Mouse (Mus musculus) adrenal gland (tissue): ENCODE measurements around the gene Cbx5.

Source experiments
- intact Hi-C: fragments of 180-260 bp; cut with DNase I; formaldehyde crosslinking; loops from one replicate; pipeline ENCODE4 v1.15.1; 2025

Cbx5 gene

DNA sequence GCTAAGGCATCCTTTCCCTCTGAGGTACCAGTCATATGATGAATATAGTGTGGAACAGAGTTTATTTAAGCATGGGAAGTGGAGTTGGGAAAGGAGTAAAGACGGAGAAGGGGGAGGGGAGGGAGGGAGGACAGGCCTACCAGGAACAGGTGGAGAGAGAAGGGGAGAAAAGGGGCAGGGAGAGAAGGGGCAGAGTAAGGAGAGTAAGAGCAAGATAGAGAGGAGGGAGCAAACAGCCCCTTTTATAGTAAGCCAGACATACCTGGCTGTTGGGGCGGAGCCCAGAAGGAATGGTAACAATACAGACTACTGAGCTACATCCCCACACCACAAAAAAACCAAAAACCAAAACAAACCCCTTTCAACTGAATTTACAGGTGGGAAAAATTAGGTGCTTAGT is 23.6 kb downstream of the Cbx5 start:
- intact Hi-C loops: no loop called here

DNA sequence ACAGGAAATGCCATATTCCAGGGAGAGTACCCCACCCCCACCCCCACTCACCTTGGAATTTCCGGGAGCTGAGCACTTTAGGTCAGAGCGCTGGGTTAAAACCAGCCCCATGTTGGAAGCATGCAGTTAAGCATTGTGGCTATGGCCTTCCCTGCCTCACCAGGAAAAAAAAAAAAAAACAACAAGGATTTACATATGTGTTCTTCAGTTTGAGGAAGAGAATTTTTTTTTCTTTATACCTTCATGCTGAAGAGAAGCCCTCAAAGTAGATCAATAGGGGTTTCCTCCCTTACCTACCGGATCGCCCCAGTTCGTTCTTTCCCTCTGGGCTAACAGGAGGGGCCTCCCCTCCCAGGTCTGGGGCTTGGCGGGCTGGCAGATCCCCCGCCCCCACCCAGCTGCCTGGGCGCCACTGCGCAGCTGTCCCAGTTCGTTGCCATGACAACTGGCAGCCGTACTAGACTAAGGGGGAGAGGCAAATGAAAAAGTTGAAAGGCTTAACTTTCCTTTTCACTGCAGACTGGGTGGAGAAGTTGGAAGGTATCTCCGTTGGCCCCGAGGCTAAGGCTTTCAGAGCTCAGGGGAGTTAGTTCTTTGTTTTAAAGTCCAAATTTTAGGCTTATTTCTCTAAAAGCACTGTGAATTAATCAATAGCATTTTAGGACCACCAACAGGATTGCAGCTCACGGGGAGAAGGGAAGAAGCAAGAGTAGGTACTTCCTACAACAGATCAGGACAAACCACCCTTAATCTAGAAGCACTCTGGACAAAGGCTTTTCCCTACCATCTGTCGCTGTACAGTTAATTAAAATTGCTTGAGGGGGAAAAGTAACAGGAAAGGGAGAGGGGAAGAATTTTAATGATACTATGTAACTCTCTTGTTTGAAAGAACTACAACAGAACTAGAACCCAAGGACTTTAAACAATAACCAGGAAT is 24.4 kb downstream of the Cbx5 start:
- intact Hi-C loops: no loop called here

DNA sequence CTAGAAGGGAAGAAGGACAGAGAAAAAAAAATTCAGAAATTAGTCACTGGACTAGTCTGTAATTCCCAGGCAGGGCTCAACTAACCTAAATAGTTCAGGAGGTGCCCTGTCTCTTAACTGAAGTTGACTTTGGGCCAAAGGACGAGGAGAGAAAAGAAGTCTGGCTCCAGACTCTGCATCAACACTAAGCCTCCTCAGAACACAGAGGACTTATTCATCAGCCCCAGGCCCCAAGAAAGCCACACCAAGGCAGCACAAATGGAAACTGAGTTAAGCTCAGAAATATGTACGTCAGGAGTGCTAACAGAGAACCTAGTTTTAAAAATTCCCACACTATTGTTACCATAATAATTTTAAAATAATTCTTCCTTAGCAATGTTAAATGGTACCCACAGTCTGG is 25.5 kb downstream of the Cbx5 start:
- intact Hi-C loops: no loop called here

DNA sequence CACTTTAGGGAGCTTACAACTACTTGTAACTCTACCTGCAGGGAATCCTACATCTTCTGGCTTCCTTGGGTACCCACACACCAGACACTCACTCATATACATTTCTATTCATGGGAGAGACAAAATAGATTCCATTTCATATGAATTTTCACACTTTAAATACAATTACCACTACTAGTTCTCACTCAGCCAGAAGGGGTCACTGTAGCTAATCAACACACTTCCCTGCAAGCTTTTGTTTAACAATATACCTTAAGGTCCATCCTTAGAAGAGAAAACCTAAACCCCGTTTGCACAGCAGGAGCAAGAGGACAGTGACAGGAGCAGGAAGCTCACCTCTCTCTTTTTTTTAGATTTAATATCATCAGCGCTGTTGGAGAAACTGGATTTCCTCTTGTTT is 34.5 kb downstream of the Cbx5 start:
- intact Hi-C loops: no loop called here

DNA sequence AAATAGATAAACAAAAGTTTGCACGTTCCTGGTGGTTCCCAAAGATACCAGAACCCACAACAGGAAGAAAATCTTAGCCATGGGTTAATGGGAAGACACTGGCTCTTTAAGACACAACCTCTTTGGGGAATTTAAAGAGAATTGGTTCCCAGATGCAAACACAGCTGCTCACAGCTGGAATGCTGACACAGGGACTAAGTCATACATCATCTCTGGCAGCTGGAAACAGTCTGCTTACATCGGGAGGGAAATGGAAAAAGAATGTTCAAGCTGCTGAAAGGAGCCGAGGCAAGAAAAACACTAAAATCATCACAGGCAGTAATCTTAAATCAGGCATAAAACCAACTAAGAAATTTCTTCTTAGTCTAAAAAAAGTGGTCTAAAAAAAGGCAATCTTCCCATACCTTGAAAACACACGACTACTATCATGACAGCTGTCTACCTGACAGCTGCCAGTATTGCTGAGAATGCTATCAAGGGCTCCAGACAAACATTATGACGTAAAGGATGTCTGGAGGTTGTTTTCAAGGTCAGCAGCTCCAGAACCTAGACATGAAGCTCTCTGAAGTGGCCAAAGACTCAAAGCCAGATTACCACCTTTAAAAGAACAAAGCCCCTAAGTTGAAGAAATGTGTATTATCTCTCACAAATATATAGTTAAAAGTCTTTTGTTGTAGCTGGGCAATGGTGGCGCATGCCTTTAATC is 37.4 kb downstream of the Cbx5 start:
- intact Hi-C loops: no loop called here

DNA sequence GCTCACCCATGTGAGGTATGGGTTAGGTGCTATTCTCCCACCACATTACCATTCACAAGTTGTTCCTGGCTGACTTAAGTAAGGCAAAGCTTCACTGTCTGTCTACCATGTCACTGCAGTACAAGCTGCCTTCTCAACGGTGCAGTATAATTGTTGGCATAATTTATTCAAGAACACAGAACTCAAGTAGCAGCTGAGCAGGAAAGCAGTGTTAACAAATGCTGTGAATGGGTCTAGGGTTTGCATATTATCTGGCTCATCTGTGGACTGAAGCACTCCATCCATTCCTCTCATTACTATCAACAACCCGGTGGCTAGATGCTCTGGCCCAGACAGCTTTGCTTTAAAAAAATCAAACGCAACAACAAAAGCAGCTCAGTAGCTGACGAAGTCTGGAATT is 41.8 kb downstream of the Cbx5 start:
- intact Hi-C loops: no loop called here

DNA sequence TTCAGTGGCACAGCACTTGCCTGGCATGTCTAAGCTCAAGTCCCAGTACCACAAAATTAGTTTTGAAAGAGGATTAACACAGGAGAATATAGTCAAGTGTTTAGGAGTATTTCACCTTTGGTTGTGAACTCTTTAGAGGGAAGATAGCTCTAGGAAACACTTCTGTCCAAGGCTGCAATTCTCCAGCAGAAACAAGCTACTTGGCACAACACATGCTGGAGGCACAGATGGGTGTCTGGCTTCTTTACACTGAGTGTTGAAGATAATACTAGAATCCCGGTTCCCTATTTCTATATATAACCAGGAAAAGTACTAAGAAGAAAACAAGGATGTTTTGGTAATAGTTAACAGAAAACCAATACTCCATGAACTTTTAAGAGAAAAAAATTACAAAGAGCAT is 42.8 kb downstream of the Cbx5 start:
- intact Hi-C loops: no loop called here

DNA sequence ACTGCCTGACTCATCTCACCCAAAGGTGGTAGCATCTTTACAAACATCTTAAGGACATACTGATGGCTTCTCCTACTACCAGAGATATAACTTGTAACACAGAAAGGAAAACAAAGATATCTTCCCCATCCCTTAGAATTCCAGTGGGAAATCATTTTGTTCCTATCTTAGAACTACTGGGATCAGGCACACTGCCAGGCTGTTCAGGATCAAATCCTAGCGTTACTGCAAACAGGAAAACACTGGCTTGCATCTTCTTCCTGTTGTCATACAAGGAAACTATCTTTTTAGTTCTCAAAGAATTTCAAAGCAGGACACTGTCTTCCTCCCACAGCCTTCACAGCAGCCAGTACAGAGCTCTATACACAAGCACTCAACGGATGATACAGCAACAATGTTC is 46.0 kb downstream of the Cbx5 start:
- intact Hi-C loops: no loop called here

DNA sequence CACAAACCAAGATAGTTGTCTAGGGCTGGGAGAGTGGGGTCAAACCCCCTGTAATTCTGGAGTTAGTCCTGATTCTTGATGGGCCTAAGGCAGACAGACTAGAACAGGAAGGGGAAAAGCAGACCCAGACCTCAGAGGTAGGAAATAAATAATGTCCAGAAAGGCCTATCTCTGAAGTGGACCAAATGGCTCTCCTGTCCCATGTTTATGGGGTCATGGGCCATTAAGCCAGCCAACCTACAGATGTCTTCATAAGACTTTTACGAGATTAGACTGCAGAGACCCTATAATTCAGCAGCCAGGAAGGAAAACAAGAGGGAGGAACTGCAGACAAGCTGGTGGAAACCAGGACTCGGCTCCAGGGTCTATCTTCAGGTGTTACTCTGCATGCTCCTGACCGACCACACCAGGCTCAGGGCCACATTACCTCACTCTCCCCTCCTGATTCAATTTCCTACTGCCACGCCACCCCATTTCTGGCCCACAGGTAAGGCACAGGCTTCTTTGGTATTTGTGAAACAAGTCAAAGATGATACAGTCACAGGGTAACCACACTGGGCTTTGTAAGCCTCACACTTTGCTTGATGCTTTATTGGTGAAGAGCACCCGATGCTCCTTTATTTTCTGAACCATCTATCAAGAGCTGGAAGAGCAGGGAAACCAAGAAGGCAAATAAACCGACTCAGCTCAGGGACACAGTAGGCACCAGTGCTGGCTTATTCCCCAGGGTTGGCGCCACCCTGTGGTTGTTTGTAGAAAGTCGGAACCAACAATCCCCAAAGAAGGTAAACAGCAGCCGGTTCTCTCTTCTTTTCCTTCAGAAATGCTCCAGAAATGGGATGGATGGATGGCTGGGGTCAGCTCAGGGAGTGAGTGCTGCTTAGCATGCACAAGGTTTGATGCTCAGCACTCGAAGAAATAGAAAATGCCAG is 48.8 kb downstream of the Cbx5 start:
- intact Hi-C loops: no loop called here

DNA sequence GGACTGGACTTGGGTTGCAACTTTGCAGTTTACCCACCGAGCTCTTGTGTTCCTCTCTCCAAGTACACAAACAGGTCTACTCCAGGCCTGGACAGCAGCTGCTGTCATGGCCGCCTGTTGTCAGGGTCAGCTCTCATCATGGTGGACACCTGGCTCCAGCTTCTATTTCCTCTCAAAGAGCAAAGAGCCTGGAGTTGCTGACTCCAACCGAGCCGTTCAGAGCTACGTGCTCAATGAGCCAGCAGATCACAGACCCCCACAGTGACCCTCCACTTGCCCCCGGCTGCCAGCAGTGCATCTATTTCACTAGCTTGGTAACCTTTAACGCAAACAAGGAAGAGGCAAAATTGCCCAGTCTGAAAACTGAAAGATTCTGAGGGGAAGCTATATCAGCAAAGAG is 49.5 kb downstream of the Cbx5 start:
- intact Hi-C loops: no loop called here

DNA sequence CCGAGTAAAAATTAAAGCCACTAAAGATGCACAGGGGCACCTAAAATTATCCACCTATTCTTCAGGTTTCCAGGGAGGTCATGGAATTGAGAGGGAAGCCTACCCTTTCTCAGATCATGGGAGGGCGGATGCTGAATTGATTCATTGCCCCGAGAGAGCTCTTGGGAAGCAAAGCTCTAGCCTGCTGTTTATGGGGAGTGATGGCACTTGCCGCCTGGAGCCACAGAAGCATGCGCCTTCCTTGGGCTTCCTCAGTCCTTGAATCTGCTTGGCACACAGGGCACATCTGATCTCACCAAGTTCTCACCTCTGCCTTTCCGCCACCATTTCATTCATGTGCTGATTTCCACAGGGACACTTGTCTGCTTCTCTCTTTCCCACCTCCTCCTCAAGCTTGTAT is 51.8 kb downstream of the Cbx5 start:
- intact Hi-C loops: loop anchor here (5.0 kb wide), 1 partner anchor 119 kb away; no protein-coding TSS in a partner anchor

DNA sequence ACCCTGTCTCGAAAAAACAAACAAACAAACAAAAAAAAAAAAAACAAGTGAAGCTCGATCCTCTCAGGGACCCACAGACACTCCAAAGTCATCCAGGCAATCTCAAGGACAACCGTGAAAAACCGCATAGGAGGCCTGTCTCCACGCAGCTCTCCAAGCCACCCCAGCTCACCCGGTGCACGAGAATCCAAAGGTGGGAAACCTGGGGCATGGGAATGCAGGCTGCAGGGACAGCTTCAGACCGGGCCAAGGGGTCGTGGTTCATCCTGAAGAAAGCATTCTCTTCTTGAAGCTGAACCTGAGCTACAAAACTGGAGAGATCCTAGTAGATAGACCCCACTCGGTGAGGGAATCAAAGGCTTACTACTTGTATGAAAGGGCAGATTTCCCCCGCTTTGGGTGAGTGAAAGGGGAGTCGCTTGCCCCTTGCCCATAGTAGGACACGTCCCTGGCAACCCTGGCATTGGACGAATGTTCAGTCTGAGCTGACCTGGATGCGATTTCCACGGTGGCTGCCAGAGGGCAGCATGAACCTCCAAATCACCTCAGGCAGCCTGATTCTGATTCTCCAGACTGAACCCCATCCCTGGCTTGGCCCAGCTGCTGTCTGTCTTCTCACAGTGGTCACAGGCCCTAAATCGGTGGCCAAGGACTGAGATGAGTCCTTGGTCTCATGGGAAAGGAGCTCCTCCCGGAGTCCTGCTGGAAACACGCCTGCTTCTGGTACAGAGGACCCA is 54.0 kb downstream of the Cbx5 start:
- intact Hi-C loops: loop anchor here (5.0 kb wide), 1 partner anchor 122 kb away; no protein-coding TSS in a partner anchor

DNA sequence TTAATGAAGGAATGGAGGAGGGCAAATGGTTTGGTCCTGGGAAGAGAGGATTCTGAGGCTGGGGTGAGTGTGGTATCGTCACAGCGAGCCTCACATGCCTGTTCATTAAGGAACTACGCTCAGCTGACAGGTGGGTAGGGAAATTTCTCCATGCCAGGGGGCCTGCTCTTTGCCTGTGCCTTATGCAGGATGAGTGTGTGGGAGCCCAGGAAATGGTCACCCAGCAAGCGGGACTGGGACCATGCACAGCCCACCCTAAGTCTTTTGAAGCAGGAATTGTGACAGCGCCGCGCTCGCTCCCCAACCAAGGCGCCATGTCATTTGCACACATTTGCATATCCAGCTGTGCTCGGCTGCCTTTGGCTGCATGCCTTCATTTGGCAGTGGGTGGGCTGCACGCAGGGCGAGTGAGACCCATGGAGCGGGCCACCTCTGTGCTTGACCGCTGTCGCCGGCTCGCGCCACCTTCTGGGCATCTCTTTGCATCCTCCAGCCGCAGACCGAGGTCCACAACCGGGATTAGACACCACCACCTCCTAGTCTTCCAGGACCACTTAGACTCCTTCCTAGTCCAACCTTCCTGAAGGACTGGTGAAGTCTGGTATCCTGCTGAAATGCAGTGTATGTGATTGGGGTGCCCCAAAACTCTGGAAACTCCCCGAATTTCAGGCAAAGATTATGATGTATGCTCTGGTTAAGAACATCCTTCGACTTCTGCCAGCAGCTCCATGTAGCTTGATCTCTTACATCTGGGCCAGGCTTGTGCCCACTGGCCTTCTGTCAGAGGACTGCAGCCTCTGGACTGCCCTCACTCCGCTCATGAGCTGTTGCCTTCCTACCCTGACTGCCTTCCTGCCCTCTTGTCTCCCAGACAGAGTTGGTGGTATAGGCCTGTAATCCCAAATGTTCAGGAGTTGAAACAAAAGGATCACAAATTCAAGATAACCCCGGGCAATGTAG is 55.7 kb downstream of the Cbx5 start:
- intact Hi-C loops: no loop called here

DNA sequence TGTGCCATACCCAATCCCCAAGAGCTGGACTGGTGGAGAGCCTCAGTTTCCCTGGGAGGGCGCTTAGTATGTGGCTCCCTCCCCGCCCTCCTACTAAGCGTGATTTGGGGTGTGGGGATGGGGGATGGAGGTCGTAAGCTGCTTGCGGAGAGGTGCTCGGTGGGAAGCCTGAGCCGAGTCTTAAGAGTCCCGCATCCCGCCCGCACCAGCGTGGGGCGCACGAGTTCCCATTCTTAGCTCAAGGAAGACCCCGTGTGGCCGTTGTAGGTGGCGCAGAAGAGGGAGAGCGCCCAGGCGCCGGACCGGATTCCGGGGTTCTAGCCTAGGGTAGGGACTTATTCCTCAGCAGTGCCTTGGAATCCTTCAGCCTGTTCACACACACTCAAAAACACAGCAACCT is 56.5 kb downstream of the Cbx5 start:
- intact Hi-C loops: no loop called here

DNA sequence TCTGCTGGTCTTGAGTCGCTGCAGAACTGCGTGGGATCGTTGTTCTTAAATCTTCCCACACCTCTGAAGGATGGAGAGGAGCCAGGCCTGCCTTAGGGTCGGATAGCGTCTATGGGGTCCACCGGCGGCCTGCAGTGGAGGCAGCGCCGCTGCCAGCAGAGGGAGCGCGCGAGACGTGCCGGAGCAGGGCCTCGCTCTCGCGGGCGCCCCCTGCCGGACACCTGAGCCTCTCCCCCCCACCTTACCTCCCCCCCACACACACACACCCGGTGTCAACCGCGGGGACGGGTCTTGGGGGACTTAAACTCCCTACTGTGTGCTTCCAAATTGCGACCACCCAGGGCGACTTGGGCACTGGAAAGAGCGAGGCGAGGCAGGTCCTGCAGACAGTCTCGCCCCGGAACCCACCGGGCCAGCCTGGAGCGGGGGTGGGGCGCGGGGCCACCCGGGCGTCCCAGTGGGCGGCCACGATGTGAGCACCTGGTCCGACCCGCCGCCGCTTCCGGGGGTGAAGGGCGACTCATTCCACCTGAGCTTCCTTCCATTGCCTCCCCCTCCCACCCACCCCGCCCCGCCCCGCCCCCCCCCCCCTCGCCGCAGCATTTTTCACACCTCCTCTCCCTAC is 57.3 kb downstream of the Cbx5 start:
- intact Hi-C loops: no loop called here

DNA sequence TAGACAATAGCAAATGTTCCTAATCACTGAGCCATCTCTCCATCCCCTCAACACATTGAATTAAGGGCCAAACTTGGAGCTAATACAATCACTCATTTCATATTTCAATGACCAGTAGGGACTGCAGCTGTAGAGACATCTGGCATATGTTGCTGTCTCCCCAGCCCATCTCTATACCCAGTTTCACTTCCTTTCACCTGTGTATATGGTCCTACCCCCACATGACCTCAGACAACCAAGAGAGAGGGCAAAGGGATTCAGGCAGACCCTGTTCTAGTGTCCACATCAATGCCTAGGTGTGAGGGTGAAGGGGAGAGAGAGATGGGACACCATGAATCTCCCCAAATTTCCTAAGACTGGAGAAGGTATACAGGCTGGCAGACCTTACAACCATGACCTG is 59.2 kb downstream of the Cbx5 start:
- intact Hi-C loops: no loop called here

DNA sequence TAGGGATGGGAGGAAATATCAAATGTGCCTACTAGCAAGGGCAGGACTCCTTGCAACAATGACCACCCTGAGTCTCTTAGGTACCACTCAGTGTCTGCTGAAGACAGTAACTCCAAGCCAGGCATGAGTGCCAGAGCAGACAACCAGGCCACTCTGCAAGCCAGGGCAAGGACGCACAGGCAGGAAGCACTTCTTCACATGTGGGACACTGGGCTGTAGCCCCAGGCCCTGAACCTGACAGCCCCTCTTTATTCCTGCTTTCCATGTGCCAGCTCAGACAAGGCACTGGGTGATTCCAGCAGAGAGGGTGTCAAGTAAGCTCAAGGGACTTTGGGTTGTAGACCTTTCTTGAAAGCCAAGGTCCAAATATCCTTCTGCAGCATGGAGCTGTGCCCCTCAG is 60.8 kb downstream of the Cbx5 start:
- intact Hi-C loops: loop anchor here (5.0 kb wide), 2 partner anchors 211 to 416 kb away; partner anchors contain the start of genes Hoxc10 and Hoxc5

DNA sequence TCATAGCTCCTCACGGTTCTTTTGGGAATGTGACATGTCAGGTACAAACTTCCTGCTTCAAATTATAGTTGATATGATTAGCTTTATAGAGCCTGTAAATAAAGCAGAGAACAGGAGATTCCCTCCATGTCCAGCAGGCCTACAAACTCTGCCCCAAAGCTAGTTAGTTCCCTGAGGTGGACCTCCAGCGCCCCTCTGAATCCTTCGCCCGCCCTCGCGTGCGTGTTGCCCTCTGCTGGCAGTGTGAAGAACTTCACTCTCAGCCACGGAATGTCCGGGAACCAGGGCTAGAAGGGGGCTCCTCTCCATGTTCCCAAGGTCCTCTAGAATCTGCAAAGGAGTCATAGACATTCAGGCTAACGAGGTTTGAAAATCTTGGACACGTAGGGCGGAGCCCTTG is 61.5 kb downstream of the Cbx5 start:
- intact Hi-C loops: loop anchor here (5.0 kb wide), 2 partner anchors 211 to 416 kb away; partner anchors contain the start of genes Hoxc10 and Hoxc5

DNA sequence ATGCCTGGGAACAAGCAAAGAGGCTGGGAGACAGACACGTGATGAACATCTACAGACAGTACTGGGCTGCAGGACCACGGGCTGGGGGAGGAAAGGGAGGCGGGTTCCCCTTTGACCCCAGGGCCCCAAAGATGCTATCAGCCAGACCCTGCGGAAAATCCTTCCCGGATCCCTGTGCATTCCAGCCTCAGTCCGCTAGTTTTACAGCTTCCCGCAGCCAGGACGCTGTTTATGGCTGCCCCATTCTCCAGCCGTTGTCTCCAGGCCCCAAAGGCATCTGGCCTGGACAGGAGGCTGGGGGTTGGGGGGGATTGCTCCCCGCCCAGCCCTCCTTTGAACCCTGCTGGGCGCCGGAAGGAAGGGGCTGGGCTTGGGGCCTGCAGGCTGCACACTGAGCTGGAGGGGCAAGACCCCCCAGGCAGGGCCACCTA is 62.0 kb downstream of the Cbx5 start:
- intact Hi-C loops: loop anchor here (2.0 to 5.0 kb wide), 3 partner anchors 191 to 415 kb away; partner anchors contain the start of genes Hoxc10 and Hoxc5
